Mouse (Mus musculus) layer of hippocampus, adult 2 months (tissue): ENCODE results near the gene Olfr1136. TPM values are rescaled to one million over a fixed set of nuclear protein-coding genes. Genes with fewer than 3 reads are reported as not detected.

Experiments used
- DNase-seq, 2 experiments: peaks; one replicate each; pipeline ENCODE4 v3.0.0; 2022; ENCODE audit warnings: low spot score in 2 of 2
- H3K27ac ChIP-seq: fragments of 200-600 bp; 2 replicates; pipeline ENCODE4 v1.8.1; 2022
- H3K4me3 ChIP-seq: fragments of 200-600 bp; 2 replicates; pipeline ENCODE4 v1.8.1; 2022; ENCODE audit warnings: mild to moderate bottlenecking
- CTCF ChIP-seq: fragments of 200-600 bp; conservative IDR thresholded peaks from 2 replicates; pipeline ENCODE4 v1.8.1; 2022; ENCODE audit warnings: antibody characterized with exemption, mild to moderate bottlenecking, moderate library complexity
- long read RNA-seq, 2 experiments: library from polyadenylated mRNA; stranded (forward); transcript quantifications; one replicate each; pipeline ENCODE4 v2.0.0; 2021; ENCODE audit warnings: borderline mapping rate in 2 of 2
- total RNA-seq, 2 experiments: library from RNA; stranded (reverse); gene quantifications; 2 replicates each; pipeline ENCODE4 v1.2.3; 2021

Gene Olfr1136
- not detected for total RNA-seq
- long read RNA-seq, experiment 1 = 0 reads
- long read RNA-seq, experiment 2 = 0 reads

DNA sequence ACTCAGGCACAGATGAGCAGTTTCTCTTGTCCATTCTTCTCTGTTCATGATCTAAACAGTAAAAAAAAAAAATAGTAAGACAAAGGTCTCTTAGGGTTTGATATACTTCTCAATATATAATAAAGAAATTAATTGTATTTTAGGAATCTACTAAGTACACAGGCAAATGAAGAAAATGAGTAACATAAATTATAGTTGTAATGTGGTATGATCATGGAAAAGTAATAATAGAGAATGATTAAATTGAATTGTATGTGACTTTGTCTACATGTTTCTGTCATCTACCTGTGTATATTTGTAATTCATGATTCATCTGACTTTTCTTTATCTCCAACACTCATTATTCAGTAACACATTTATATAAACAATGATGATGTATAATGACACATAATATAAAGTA is at the start of gene Olfr1136:
TSS of gene Olfr1136 (minus strand) at position 101 of the 400 bp plus-strand sequence.
- no peak for DNase-seq
- no peak within 1 kb of the TSS for H3K27ac ChIP-seq
- TF ChIP-seq CTCF = no peak
- H3K4me3 ChIP-seq = no peak within 1 kb of the TSS

DNA sequence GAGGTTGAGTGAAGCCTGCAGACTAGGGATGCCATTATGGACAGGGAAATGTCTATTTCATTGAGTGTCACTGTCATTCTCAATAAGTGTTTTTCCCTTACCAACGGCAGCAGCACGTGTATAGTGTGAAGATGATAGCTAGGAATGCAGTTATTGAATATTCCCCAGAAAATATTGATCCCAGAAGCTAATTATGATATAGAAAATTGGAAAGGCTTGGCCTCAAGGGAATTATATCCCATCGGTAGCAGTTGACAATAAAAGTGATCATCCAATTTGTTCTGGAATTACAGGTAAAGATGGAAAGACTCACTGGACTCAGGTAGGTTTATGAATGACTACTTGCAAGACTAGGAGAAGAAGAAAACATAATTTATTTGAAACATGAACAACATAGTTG is 49.7 kb upstream of the Olfr1136 start, which contains the start of gene Olfr1140:
TSS of gene Olfr1140 (plus strand) at position 301 of the 400 bp plus-strand sequence.
- Histone ChIP-seq H3K4me3 (no peak within 1 kb of the TSS), H3K27ac (no peak within 1 kb of the TSS)
- DNase-seq = no peak
- no peak for TF ChIP-seq CTCF

DNA sequence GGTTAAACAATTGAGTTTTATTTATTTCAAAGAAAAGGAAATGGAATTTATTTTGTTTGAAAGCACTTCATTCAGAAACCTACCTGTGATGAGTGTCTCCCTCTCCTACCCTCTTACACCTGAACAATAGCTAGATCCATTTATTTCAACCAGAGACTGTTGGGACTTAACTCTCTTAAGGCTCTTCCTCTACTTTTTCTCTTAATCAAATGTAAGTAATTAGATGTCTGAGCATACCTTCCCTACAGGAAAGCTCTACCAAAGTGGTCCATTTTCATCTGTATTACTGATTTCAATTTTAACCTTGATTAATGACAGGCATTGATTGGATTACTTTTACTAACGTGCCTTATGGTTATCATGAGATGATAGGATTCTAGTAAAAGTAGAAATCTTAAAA is 46.1 kb upstream of the Olfr1136 start, which contains the start of gene Olfr1138:
TSS of gene Olfr1138 (minus strand) at position 101 of the 400 bp plus-strand sequence.
- DNase-seq = no peak
- no peak for TF ChIP-seq CTCF
- Histone ChIP-seq H3K27ac (no peak within 1 kb of the TSS), H3K4me3 (no peak within 1 kb of the TSS)

DNA sequence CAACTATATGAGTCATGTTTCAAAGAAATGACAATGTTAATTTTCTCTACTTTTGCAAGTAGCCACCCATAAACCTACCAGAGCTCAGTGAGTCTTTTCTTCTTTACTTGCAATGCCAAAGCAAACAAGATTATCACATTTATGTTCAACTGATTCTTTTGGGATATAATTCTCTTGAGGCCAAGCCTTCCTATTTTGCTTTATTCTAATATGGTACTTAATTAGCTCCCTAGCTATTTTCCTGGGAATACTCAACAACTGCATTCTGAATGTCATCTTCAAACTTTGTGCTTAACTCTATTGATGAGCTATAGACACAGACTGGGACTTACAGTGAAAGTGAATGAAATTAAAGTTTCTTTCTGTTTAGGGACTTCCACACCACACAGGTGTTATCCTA is 19.3 kb upstream of the Olfr1136 start, which contains the start of gene Olfr1137:
TSS of gene Olfr1137 (minus strand) at position 101 of the 400 bp plus-strand sequence.
- Histone ChIP-seq H3K27ac (no peak within 1 kb of the TSS), H3K4me3 (no peak within 1 kb of the TSS)
- no peak for DNase-seq
- no peak for TF ChIP-seq CTCF

DNA sequence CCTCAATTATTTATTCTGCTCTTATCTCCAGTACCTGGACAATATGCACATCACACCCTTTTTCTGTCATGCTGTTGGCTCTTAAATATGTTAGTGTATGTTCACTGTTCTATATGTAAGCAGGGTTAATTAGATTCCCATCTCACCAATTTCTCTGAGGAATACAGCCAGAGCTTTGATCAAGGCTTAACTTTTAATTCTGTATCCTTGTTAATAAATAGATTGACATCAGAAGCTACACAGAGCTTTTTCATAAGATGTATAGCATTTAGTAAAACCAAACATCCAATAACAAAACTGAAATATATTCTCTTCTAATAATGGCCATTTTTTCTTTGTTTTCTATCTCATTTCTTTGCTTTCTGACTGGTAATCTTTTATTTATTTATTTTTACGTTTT is 20.2 kb downstream of the Olfr1136 start, which contains the start of gene Olfr1135:
TSS of gene Olfr1135 (minus strand) at position 101 of the 400 bp plus-strand sequence.
- Histone ChIP-seq H3K27ac (no peak within 1 kb of the TSS), H3K4me3 (no peak within 1 kb of the TSS)
- no peak for DNase-seq
- TF ChIP-seq CTCF = no peak

DNA sequence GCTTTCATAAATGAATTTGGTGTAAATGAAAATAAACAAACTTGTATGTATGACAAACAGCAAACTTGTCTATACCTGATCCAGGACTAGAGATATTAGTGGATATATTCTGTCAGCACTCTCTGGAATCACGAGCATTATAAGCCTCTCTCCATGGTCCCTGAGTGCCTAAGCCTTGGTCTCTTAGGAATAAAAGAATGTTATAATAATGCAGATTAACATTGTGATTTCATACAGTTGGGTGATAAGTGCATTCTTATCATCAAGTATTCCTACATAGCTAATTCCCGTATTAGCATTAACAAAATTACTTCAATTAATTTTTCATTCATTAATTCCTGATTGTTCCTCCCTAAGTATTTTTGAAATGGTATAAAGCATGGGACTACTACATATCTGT is 35.4 kb downstream of the Olfr1136 start, which contains the start of gene Olfr1134:
TSS of gene Olfr1134 (minus strand) at position 101 of the 400 bp plus-strand sequence.
- no peak within 1 kb of the TSS for H3K27ac ChIP-seq
- no peak for DNase-seq
- no peak for TF ChIP-seq CTCF
- H3K4me3 ChIP-seq = no peak within 1 kb of the TSS

DNA sequence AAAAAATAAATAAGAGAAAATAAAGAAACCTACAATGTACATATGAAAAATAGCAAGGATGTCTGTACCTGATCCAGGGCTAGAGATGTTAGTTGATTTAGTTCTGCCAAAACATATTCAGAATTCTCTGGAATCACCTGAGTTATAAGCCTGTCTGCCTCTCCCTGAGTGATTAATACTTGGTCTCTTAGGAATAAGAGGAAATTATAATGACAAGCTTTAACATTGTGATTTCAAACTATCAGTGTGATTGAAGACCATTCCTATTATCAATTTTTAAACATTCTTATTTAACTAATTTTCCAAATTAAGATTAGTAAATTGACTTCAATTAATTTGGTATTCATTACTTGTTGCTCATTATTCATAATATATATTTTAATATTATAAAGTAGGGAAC is 46.5 kb downstream of the Olfr1136 start, which contains the start of gene Olfr1133:
TSS of gene Olfr1133 (minus strand) at position 101 of the 400 bp plus-strand sequence.
- Histone ChIP-seq H3K4me3 (no peak within 1 kb of the TSS), H3K27ac (no peak within 1 kb of the TSS)
- DNase-seq = no peak
- no peak for TF ChIP-seq CTCF

Other genes with a start within 250 kb of the Olfr1136 start
- gene Olfr1126, start 240.0 kb downstream of the Olfr1136 start, total RNA-seq = not detected
- not detected for gene Pramel7, start 196.9 kb downstream of the Olfr1136 start, total RNA-seq
- gene Pramel6, start 187.4 kb downstream of the Olfr1136 start, total RNA-seq = not detected
- under 1 TPM in 1 of 2 experiments, not detected in 1; 0.28 TPM for gene Olfr153, start 162.2 kb downstream of the Olfr1136 start, total RNA-seq
- gene Olfr1128, start 148.4 kb downstream of the Olfr1136 start, total RNA-seq = not detected
- gene Olfr1129, start 120.0 kb downstream of the Olfr1136 start, total RNA-seq = not detected
- not detected for gene Olfr1130, start 87.7 kb downstream of the Olfr1136 start, total RNA-seq
- not detected for gene Olfr1131, start 66.8 kb downstream of the Olfr1136 start, total RNA-seq
- not detected for gene Olfr1132, start 56.4 kb downstream of the Olfr1136 start, total RNA-seq
- gene Olfr1133, start 46.6 kb downstream of the Olfr1136 start, total RNA-seq = not detected
- gene Olfr1134, start 35.5 kb downstream of the Olfr1136 start, total RNA-seq = not detected
- gene Olfr1135, start 20.3 kb downstream of the Olfr1136 start, total RNA-seq = not detected
- not detected for gene Olfr1137, start 19.2 kb upstream of the Olfr1136 start, total RNA-seq
- not detected for gene Olfr1138, start 46.0 kb upstream of the Olfr1136 start, total RNA-seq
- gene Olfr1140, start 49.8 kb upstream of the Olfr1136 start, total RNA-seq = not detected
- not detected for gene Olfr1141, start 60.0 kb upstream of the Olfr1136 start, total RNA-seq
- not detected for gene Olfr152, start 85.5 kb upstream of the Olfr1136 start, total RNA-seq
- not detected for gene Olfr1143, start 106.6 kb upstream of the Olfr1136 start, total RNA-seq
- gene Olfr1145, start 115.9 kb upstream of the Olfr1136 start, total RNA-seq = not detected
- not detected for gene Olfr1148, start 136.6 kb upstream of the Olfr1136 start, total RNA-seq
- gene Olfr1150-ps1, start 150.0 kb upstream of the Olfr1136 start, total RNA-seq = not detected
- not detected for gene Olfr1151, start 161.9 kb upstream of the Olfr1136 start, total RNA-seq
- not detected for gene Olfr1152, start 172.5 kb upstream of the Olfr1136 start, total RNA-seq
- gene Olfr1153, start 201.0 kb upstream of the Olfr1136 start, total RNA-seq = not detected
- gene Olfr1154, start 211.2 kb upstream of the Olfr1136 start, total RNA-seq = not detected